Mouse (Mus musculus) ovary, postnatal 14 days (tissue): ENCODE data around the gene Gm3033.
"Not testable (repeated sequence)": the region's sequence is repeated elsewhere in the genome, so short reads cannot be mapped to it uniquely, and the experiment has no call there.

Source experiments
- DNase-seq: peaks from one replicate; pipeline ENCODE4 v3.0.0; 2022; ENCODE audit warnings: low spot score

Gene Gm3033

GRCm38 (mm10) chr14:3845945-3846344, at the start of gene Gm3033:
TSS of gene Gm3033 (plus strand) at chr14:3846245.
- not testable (repeated sequence) for DNase-seq

- not testable (repeated sequence) for DNase-seq
These were observed 36.3 kb upstream of the Gm3033 start, which contains the start of gene Gm3002 for GRCm38 (mm10) chr14:3809774-3810173. TSS of gene Gm3002 (plus strand) at chr14:3810074.

- DNase-seq: not testable (repeated sequence)
These were observed 37.8 kb downstream of the Gm3033 start, which contains the start of gene Gm2916 for GRCm38 (mm10) chr14:3883872-3884271. TSS of gene Gm2916 (plus strand) at chr14:3884172.
